Mouse (Mus musculus) MEL (cell line): Measurements from ENCODE around the gene Cdr2l. TPM values are rescaled to one million over a fixed set of nuclear protein-coding genes. Genes with fewer than 3 reads are reported as not detected.

ENCODE experiments used
- DNase-seq: peaks from one replicate; pipeline ENCODE4 v3.0.0; 2011; ENCODE audit warnings: low read depth, low spot score
- H3K27ac ChIP-seq: 2 replicates; pipeline ENCODE4 v1.5.1; 2012; ENCODE audit warnings: low read depth, mild to moderate bottlenecking, control low read depth, low read length, moderate library complexity; ENCODE audit not compliant: control insufficient read depth
- H3K27me3 ChIP-seq, 2 experiments: fragments of 150-350 bp in 1 of 2; sonication (generic) in 1 of 2; 2 replicates each; pipeline ENCODE4 v1.6.1; 2012; ENCODE audit warnings: low read length in 2 of 2, mild to moderate bottlenecking in 2 of 2, improper control_type of control experiment in 1 of 2, moderate library complexity in 1 of 2; ENCODE audit not compliant: insufficient read depth in 2 of 2, control insufficient read depth in 1 of 2
- H3K36me3 ChIP-seq, 2 experiments: 2 replicates each; pipeline ENCODE4 v1.6.1; 2012 to 2014; ENCODE audit warnings: low read length in 2 of 2, improper control_type of control experiment in 1 of 2, inconsistent platforms in 1 of 2, mild to moderate bottlenecking in 1 of 2; ENCODE audit not compliant: insufficient read depth in 2 of 2, control insufficient read depth in 1 of 2
- H3K4me1 ChIP-seq, 2 experiments: fragments of 150-350 bp in 1 of 2; sonication (generic) in 1 of 2; 2 replicates each; pipeline ENCODE4 v1.6.1; 2012; ENCODE audit warnings: low read length in 2 of 2, improper control_type of control experiment in 1 of 2, mild to moderate bottlenecking in 1 of 2; ENCODE audit not compliant: insufficient read depth in 2 of 2, control insufficient read depth in 1 of 2
- H3K4me3 ChIP-seq, 2 experiments: fragments of 150-350 bp in 1 of 2; sonication (generic) in 1 of 2; 2 replicates each; pipeline ENCODE4 v1.5.1; 2012; ENCODE audit warnings: low read depth in 2 of 2, low read length in 2 of 2, mild to moderate bottlenecking in 2 of 2, moderate library complexity in 2 of 2, control low read depth in 1 of 2, improper control_type of control experiment in 1 of 2; ENCODE audit not compliant: control insufficient read depth in 1 of 2, insufficient read depth in 1 of 2
- H3K79me2 ChIP-seq: 2 replicates; pipeline ENCODE4 v1.6.1; 2012; ENCODE audit warnings: mild to moderate bottlenecking, low read length, moderate library complexity; ENCODE audit not compliant: control insufficient read depth, poor library complexity, insufficient read depth
- H3K9ac ChIP-seq: 2 replicates; pipeline ENCODE4 v1.6.1; 2012; ENCODE audit warnings: low read depth, mild to moderate bottlenecking, control low read depth, low read length, moderate library complexity; ENCODE audit not compliant: control insufficient read depth, poor library complexity, severe bottlenecking
- H3K9me3 ChIP-seq: fragments of 150-350 bp; sonication (generic); replicated peaks from 2 replicates; pipeline ENCODE4 v1.6.1; 2012; ENCODE audit warnings: mild to moderate bottlenecking, low read length, improper control_type of control experiment, moderate library complexity; ENCODE audit not compliant: insufficient read depth
- CHD1 ChIP-seq: IDR thresholded peaks from 2 replicates; pipeline ENCODE4 v1.6.1; 2012; ENCODE audit warnings: low read depth, mild to moderate bottlenecking, inconsistent platforms, low read length, improper control_type of control experiment
- CHD2 ChIP-seq: IDR thresholded peaks from 2 replicates; pipeline ENCODE4 v1.6.1; 2011; ENCODE audit warnings: low read length, improper control_type of control experiment
- CTCF ChIP-seq, 3 experiments: IDR thresholded peaks in 2 of 3; conservative IDR thresholded peaks in 1 of 3; 2 replicates each; pipeline ENCODE4 v1.5.1; 2011 to 2012; ENCODE audit warnings: low read length in 3 of 3, low read depth in 2 of 3, mild to moderate bottlenecking in 2 of 3, improper control_type of control experiment in 1 of 3, inconsistent platforms in 1 of 3, mixed read lengths in 1 of 3, moderate library complexity in 1 of 3; ENCODE audit not compliant: control insufficient read depth in 1 of 3, insufficient read depth in 1 of 3, poor library complexity in 1 of 3, severe bottlenecking in 1 of 3
- ELF1 ChIP-seq: IDR thresholded peaks from 2 replicates; pipeline ENCODE4 v1.6.1; 2014; ENCODE audit warnings: low read depth, mild to moderate bottlenecking, inconsistent platforms, low read length, improper control_type of control experiment, moderate library complexity
- EP300 ChIP-seq, 2 experiments: IDR thresholded peaks; 2 replicates each; pipeline ENCODE4 v1.6.1; 2011; ENCODE audit warnings: improper control_type of control experiment in 2 of 2, low read length in 2 of 2, low read depth in 1 of 2, mild to moderate bottlenecking in 1 of 2
- ETS1 ChIP-seq: IDR thresholded peaks from 2 replicates; pipeline ENCODE4 v1.6.1; 2012; ENCODE audit warnings: low read depth, mild to moderate bottlenecking, inconsistent platforms, low read length, improper control_type of control experiment, moderate library complexity
- GABPA ChIP-seq: IDR thresholded peaks from 2 replicates; pipeline ENCODE4 v1.6.1; 2012; ENCODE audit warnings: low read depth, mild to moderate bottlenecking, inconsistent platforms, low read length, improper control_type of control experiment, moderate library complexity
- GATA1 ChIP-seq: IDR thresholded peaks from 2 replicates; pipeline ENCODE4 v1.6.1; 2011; ENCODE audit warnings: low read depth, low read length, improper control_type of control experiment
- JUND ChIP-seq: IDR thresholded peaks from 2 replicates; pipeline ENCODE4 v1.6.1; 2011; ENCODE audit warnings: low read depth, mild to moderate bottlenecking, improper control_type of control experiment, low read length
- KAT2A ChIP-seq: conservative IDR thresholded peaks from 2 replicates; pipeline ENCODE4 v1.6.1; 2012; ENCODE audit warnings: low read depth, low read length, improper control_type of control experiment, inconsistent platforms
- MAX ChIP-seq: IDR thresholded peaks from 2 replicates; pipeline ENCODE4 v1.6.1; 2011; ENCODE audit warnings: low read length, improper control_type of control experiment
- MAZ ChIP-seq: IDR thresholded peaks from 2 replicates; pipeline ENCODE4 v1.6.1; 2012; ENCODE audit warnings: low read depth, mild to moderate bottlenecking, inconsistent platforms, low read length, improper control_type of control experiment
- MEF2A ChIP-seq: IDR thresholded peaks from 2 replicates; pipeline ENCODE4 v1.6.1; 2014; ENCODE audit warnings: low read depth, mild to moderate bottlenecking, inconsistent platforms, low read length, improper control_type of control experiment; ENCODE audit not compliant: poor library complexity, insufficient replicate concordance, severe bottlenecking; ENCODE audit errors: extremely low read depth
- MXI1 ChIP-seq: IDR thresholded peaks from 2 replicates; pipeline ENCODE4 v1.6.1; 2011; ENCODE audit warnings: mild to moderate bottlenecking, low read depth, low read length, improper control_type of control experiment
- MYC ChIP-seq: IDR thresholded peaks from 2 replicates; pipeline ENCODE4 v1.6.1; 2011; ENCODE audit warnings: low read depth, mild to moderate bottlenecking, low read length, improper control_type of control experiment, moderate library complexity
- NELFE ChIP-seq: IDR thresholded peaks from 2 replicates; pipeline ENCODE4 v1.6.1; 2011; ENCODE audit warnings: low read depth, low read length, improper control_type of control experiment
- POLR2A ChIP-seq, 2 experiments: IDR thresholded peaks; 2 replicates each; pipeline ENCODE4 v1.6.1; 2011 to 2012; ENCODE audit warnings: low read length in 2 of 2, mild to moderate bottlenecking in 2 of 2, control low read depth in 1 of 2, improper control_type of control experiment in 1 of 2, low read depth in 1 of 2, moderate library complexity in 1 of 2; ENCODE audit not compliant: control insufficient read depth in 1 of 2, insufficient read depth in 1 of 2, poor library complexity in 1 of 2
- POLR2AphosphoS2 ChIP-seq: IDR thresholded peaks from 2 replicates; pipeline ENCODE4 v1.6.1; 2011; ENCODE audit warnings: low read length, improper control_type of control experiment
- POLR2AphosphoS5 ChIP-seq: IDR thresholded peaks from 2 replicates; pipeline ENCODE4 v1.6.1; 2012; ENCODE audit warnings: low read depth, borderline replicate concordance, mild to moderate bottlenecking, inconsistent platforms, low read length, moderate library complexity, mixed read lengths
- RAD21 ChIP-seq: IDR thresholded peaks from 2 replicates; pipeline ENCODE4 v1.6.1; 2011; ENCODE audit warnings: mild to moderate bottlenecking, low read depth, low read length, improper control_type of control experiment
- SMC3 ChIP-seq: IDR thresholded peaks from 2 replicates; pipeline ENCODE4 v1.6.1; 2011; ENCODE audit warnings: low read depth, low read length, improper control_type of control experiment
- TBP ChIP-seq: IDR thresholded peaks from 2 replicates; pipeline ENCODE4 v1.8.0; 2011; ENCODE audit warnings: low read depth, low read length, improper control_type of control experiment
- USF1 ChIP-seq: IDR thresholded peaks from 2 replicates; pipeline ENCODE4 v1.6.1; 2014; ENCODE audit warnings: low read depth, mild to moderate bottlenecking, inconsistent platforms, low read length, improper control_type of control experiment, moderate library complexity
- USF2 ChIP-seq, 2 experiments: IDR thresholded peaks; 2 replicates each; pipeline ENCODE4 v1.6.1; 2011 to 2012; ENCODE audit warnings: improper control_type of control experiment in 2 of 2, low read length in 2 of 2, borderline replicate concordance in 1 of 2, inconsistent platforms in 1 of 2, low read depth in 1 of 2, mild to moderate bottlenecking in 1 of 2; ENCODE audit not compliant: insufficient read depth in 1 of 2
- ZKSCAN1 ChIP-seq: IDR thresholded peaks from 2 replicates; pipeline ENCODE4 v1.6.1; 2012; ENCODE audit warnings: low read depth, mild to moderate bottlenecking, inconsistent platforms, low read length, improper control_type of control experiment, moderate library complexity
- ZMIZ1 ChIP-seq: IDR thresholded peaks from 2 replicates; pipeline ENCODE4 v1.6.1; 2012; ENCODE audit warnings: low read depth, mild to moderate bottlenecking, inconsistent platforms, low read length, improper control_type of control experiment, moderate library complexity
- polyA plus RNA-seq, 2 experiments: library from polyadenylated mRNA; stranded (reverse) in 1 of 2; unstranded in 1 of 2; fragments of >175 nt in 1 of 2; fragments of >200 nt in 1 of 2; gene quantifications; 2 replicates each; pipeline versions ENCODE4 v1.2.1 to v1.2.4; 2012; ENCODE audit warnings: low replicate concordance in 2 of 2, low read depth in 1 of 2; ENCODE audit not compliant: insufficient read length in 2 of 2, insufficient read depth in 1 of 2, missing spikeins in 1 of 2
- total RNA-seq: library from RNA; depleted of rRNA; stranded (reverse); fragments of 300-350 nt; gene quantifications from 2 replicates; pipeline ENCODE4 v1.2.3, GENCODE M21; 2012

Cdr2l gene
- total and polyA plus RNA-seq, 3 experiments, result 5.2 to 8.2 TPM; not detected in 1

DNA sequence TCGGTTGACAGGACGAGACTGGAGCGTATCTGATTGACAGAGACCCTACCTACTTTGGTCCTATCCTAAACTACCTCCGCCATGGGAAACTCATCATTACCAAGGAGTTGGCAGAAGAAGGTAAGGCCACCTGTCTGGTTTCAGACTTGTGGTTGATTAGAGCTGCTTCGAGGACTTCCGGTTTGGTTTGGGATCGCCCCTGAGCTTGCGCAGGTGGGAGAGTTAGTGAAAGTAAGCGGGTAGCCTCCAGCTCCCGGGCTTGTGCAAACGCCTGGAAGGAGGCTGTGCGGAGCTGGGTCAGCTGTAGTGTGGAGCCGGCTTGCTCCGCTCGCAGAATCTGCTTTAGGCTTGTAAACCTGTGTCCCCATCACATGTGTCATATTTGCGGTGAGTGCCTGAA, 40.3 kb downstream of the Cdr2l start:
- TF ChIP-seq TBP (no peak), MAZ (no peak), ETS1 (no peak), ZMIZ1 (0 out of 2 replicates have a peak, but pooled peaks have one; percentile 23), GABPA (no peak), POLR2AphosphoS2 (no peak)
- H3K9ac ChIP-seq, result no peak overlapping the region
- peaks cover 30% of the 10 kb centered on the region for H3K79me2 ChIP-seq
- no peak overlapping the region for H3K27ac ChIP-seq
- no peaks in the 10 kb centered on the region for H3K27me3 ChIP-seq
- H3K36me3 ChIP-seq, result peaks cover 0 to 23% of the 10 kb centered on the region in 2 experiments; a peak in 2 of 4 replicates
- DNase-seq, result no peak
- H3K4me1 ChIP-seq, result peaks cover 0 to 18% of the 10 kb centered on the region in 2 experiments; a peak in 3 of 4 replicates
- H3K4me3 ChIP-seq, result no peak overlapping the region
- no peaks in the 10 kb centered on the region for H3K9me3 ChIP-seq

DNA sequence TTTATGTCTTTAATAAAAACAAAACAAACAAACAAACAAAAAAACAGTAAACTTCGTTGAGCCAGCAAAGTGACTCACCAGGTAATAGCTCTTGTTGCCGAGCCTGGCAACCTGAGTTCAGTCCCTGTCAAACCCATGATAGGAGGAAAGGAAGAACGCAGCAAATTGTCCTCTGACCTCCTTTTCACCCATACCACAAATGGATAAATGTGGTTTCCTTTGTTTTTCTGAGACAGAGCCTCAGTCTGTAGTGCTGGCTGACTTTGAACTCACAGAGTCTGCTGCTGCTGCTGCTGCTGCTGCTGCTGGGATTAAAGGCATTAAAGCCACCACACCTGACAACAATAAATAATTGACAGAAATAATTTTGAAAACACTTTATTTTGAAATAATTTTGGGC, 41.4 kb downstream of the Cdr2l start:
- H3K4me3 ChIP-seq, result no peak overlapping the region
- peaks cover 0 to 13% of the 10 kb centered on the region in 2 experiments; a peak in 3 of 4 replicates for H3K4me1 ChIP-seq
- H3K9me3 ChIP-seq, result no peaks in the 10 kb centered on the region
- no peak for TF ChIP-seq USF1
- no peak for TF ChIP-seq ZMIZ1
- TF ChIP-seq NELFE, result no peak
- no peak for TF ChIP-seq USF2 (IDR thresholded peaks at IDR 0.05; ENCODE audit: borderline replicate concordance in 1 of 2, insufficient read depth in 1 of 2, low read depth in 1 of 2, low read length in 2 of 2)
- no peak for TF ChIP-seq ETS1
- TF ChIP-seq MAX, result no peak
- TF ChIP-seq MAZ, result no peak
- TF ChIP-seq MXI1, result no peak
- no peak for TF ChIP-seq ELF1
- no peaks in the 10 kb centered on the region for H3K27me3 ChIP-seq
- no peak for DNase-seq
- peaks cover 27% of the 10 kb centered on the region for H3K79me2 ChIP-seq
- no peak overlapping the region for H3K9ac ChIP-seq
- H3K27ac ChIP-seq, result no peak overlapping the region
- peaks cover 0 to 13% of the 10 kb centered on the region in 2 experiments; a peak in 2 of 4 replicates for H3K36me3 ChIP-seq

DNA sequence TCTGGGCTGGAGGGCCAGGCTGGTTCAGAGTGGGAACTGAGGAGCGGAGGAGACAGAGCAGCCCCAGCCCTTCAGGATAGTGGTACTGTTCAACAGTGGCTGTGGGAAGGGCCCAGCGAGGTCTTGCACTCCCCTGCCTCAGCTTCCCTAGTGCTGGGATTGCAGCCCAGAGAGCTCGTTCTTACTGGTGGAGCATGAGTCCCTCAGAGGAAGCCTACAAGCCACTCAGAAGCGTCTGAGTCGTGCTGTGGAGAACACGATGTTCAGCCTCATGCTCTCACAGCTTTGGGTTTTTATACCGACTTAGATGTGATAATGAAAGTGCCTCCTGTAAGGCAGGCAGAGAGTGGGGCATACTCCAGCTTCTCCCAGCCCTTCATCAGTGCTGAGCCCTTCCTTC, 43.0 kb downstream of the Cdr2l start:
- Histone ChIP-seq H3K36me3 (peaks cover 0 to 6% of the 10 kb centered on the region in 2 experiments), H3K27me3 (no peaks in the 10 kb centered on the region), H3K27ac (no peak overlapping the region), H3K9me3 (no peaks in the 10 kb centered on the region), H3K4me1 (peaks cover 0 to 4% of the 10 kb centered on the region in 2 experiments; a peak in 3 of 4 replicates), H3K4me3 (no peak overlapping the region)
- no peak for TF ChIP-seq CTCF (IDR thresholded peaks at IDR 0.05 in 2 of 3, conservative IDR thresholded peaks at IDR 0.05 in 1 of 3; ENCODE audit: control insufficient read depth in 1 of 3, insufficient read depth in 1 of 3, low read depth in 2 of 3, low read length in 3 of 3, poor library complexity in 1 of 3, severe bottlenecking in 1 of 3)
- no peak for TF ChIP-seq ZKSCAN1
- TF ChIP-seq CHD2, result no peak
- no peak for TF ChIP-seq EP300 (IDR thresholded peaks at IDR 0.05; ENCODE audit: low read depth in 1 of 2, low read length in 2 of 2)
- no peak for TF ChIP-seq POLR2A (IDR thresholded peaks at IDR 0.05; ENCODE audit: control insufficient read depth in 1 of 2, insufficient read depth in 1 of 2, low read depth in 1 of 2, low read length in 2 of 2, poor library complexity in 1 of 2)
- TF ChIP-seq MEF2A, result no peak
- TF ChIP-seq GATA1, result no peak
- TF ChIP-seq POLR2AphosphoS5, result no peak
- TF ChIP-seq ETS1, result no peak
- no peak for TF ChIP-seq RAD21
- no peak for TF ChIP-seq CHD1
- no peak for TF ChIP-seq SMC3
- no peak for TF ChIP-seq MAZ
- TF ChIP-seq MAX, result no peak
- TF ChIP-seq MYC, result no peak
- TF ChIP-seq KAT2A, result no peak
- no peak for TF ChIP-seq ZMIZ1
- TF ChIP-seq JUND, result no peak
- TF ChIP-seq TBP, result no peak
- no peak for TF ChIP-seq ELF1
- TF ChIP-seq, all 39 proteins: peak for 0
- DNase-seq, result no peak
- Histone ChIP-seq H3K79me2 (peaks cover 12% of the 10 kb centered on the region), H3K9ac (no peak overlapping the region)
